Mouse (Mus musculus) fibroblast of lung, adult 2 months (primary cell): ENCODE measurements at regions not wholly inside any gene's neighbourhood (a gene's known extent, or its start where the extent isn't known, plus 50 kb on each side); places are given as distances from the start of the nearest gene placed in this dataset.

ENCODE experiments used
- DNase-seq: peaks from one replicate; pipeline ENCODE4 v3.0.0-alpha.2; 2011; ENCODE audit warnings: low read depth

GRCm38 (mm10) chr2:27812946-27813345, 73.3 kb upstream of the Col5a1 start:
- no peak for DNase-seq

GRCm38 (mm10) chr2:27813370-27813769, 72.9 kb upstream of the Col5a1 start:
- DNase-seq: no peak

- peak; percentile 63 for DNase-seq
Measured at GRCm38 (mm10) chr2:27818656-27819055, 67.6 kb upstream of the Col5a1 start.

- no peak for DNase-seq
Measured at GRCm38 (mm10) chr2:27826826-27827225, 59.4 kb upstream of the Col5a1 start.

GRCm38 (mm10) chr2:27827582-27827981, 58.6 kb upstream of the Col5a1 start:
- DNase-seq: no peak

- no peak for DNase-seq
Measured at GRCm38 (mm10) chr2:27828237-27828636, 58.0 kb upstream of the Col5a1 start.

- DNase-seq: no peak
Measured at GRCm38 (mm10) chr2:27829551-27829950, 56.7 kb upstream of the Col5a1 start.

GRCm38 (mm10) chr2:27834971-27835370, 51.3 kb upstream of the Col5a1 start:
- DNase-seq: no peak

GRCm38 (mm10) chr2:27835758-27836460, 50.3 kb upstream of the Col5a1 start:
- peak; percentile 71 for DNase-seq
